Mouse (Mus musculus): ENCODE results near the gene Dlx6. TPM values are rescaled to one million over a fixed set of nuclear protein-coding genes. Genes with fewer than 3 reads are reported as not detected.

Dlx6 gene
- polyA plus RNA-seq, 1 experiment from 2014 or later: not detected

GRCm38 (mm10) chr6:6872873-6873272 lies 9.7 kb downstream of the Dlx6 start:
- H3K9ac ChIP-seq: no peak overlapping the region
- TF ChIP-seq CTCF (IDR thresholded peaks at IDR 0.05; ENCODE audit: low read depth): no peak
- no peaks in the 10 kb centered on the region for H3K4me1 ChIP-seq (ENCODE audit: insufficient read depth)
- 3% methylated on average over 5 of the region's 5 CpGs for WGBS
- H3K4me2 ChIP-seq: no peak overlapping the region
- no peak overlapping the region for H3K4me3 ChIP-seq (ENCODE audit: low read depth, low read length)
- peaks cover 99% of the 10 kb centered on the region for H3K27me3 ChIP-seq (ENCODE audit: insufficient read depth, low read length)
- ATAC-seq (ENCODE audit: insufficient read depth): no peak
- DNase-seq: no peak
- H3K9me3 ChIP-seq (ENCODE audit: low read depth, low read length): no peaks in the 10 kb centered on the region
- H3K36me3 ChIP-seq (ENCODE audit: insufficient read depth): no peaks in the 10 kb centered on the region
- no peak overlapping the region for H3K27ac ChIP-seq (ENCODE audit: low read depth)

GRCm38 (mm10) chr6:6873476-6874072 lies 10.4 kb downstream of the Dlx6 start:
- no peaks in the 10 kb centered on the region for H3K9me3 ChIP-seq (ENCODE audit: low read depth, low read length)
- ATAC-seq (ENCODE audit: insufficient read depth) (no peak), DNase-seq (no peak)
- H3K36me3 ChIP-seq (ENCODE audit: insufficient read depth): no peaks in the 10 kb centered on the region
- H3K27ac ChIP-seq (ENCODE audit: low read depth): no peak overlapping the region
- no peaks in the 10 kb centered on the region for H3K4me1 ChIP-seq (ENCODE audit: insufficient read depth)
- no peak overlapping the region for H3K4me3 ChIP-seq (ENCODE audit: low read depth, low read length)
- H3K9ac ChIP-seq: no peak overlapping the region
- peaks cover 100% of the 10 kb centered on the region for H3K27me3 ChIP-seq (ENCODE audit: insufficient read depth, low read length)
- no peak for TF ChIP-seq CTCF (IDR thresholded peaks at IDR 0.05; ENCODE audit: low read depth)
- under 1% methylated on average over 19 of the region's 19 CpGs for WGBS
- no peak overlapping the region for H3K4me2 ChIP-seq

- no peak for ATAC-seq (ENCODE audit: insufficient read depth)
- TF ChIP-seq CTCF (IDR thresholded peaks at IDR 0.05; ENCODE audit: low read depth): no peak
- no peak overlapping the region for H3K9ac ChIP-seq
- no peak overlapping the region for H3K4me2 ChIP-seq
- H3K36me3 ChIP-seq (ENCODE audit: insufficient read depth): no peaks in the 10 kb centered on the region
- no peak overlapping the region for H3K4me3 ChIP-seq (ENCODE audit: low read depth, low read length)
- H3K27me3 ChIP-seq (ENCODE audit: insufficient read depth, low read length): peaks cover 100% of the 10 kb centered on the region
- no peaks in the 10 kb centered on the region for H3K4me1 ChIP-seq (ENCODE audit: insufficient read depth)
- DNase-seq: no peak
- H3K9me3 ChIP-seq (ENCODE audit: low read depth, low read length): no peaks in the 10 kb centered on the region
- no peak overlapping the region for H3K27ac ChIP-seq (ENCODE audit: low read depth)
- WGBS: 0% methylated on average over 22 of the region's 25 CpGs
These were observed 11.1 kb downstream of the Dlx6 start for GRCm38 (mm10) chr6:6874073-6874771.

- TF ChIP-seq CTCF (IDR thresholded peaks at IDR 0.05; ENCODE audit: low read depth): no peak
- ATAC-seq (ENCODE audit: insufficient read depth) (no peak), DNase-seq (no peak)
- WGBS: 1% methylated on average over 11 of the region's 11 CpGs
- peaks cover 99% of the 10 kb centered on the region for H3K27me3 ChIP-seq (ENCODE audit: insufficient read depth, low read length)
- no peaks in the 10 kb centered on the region for H3K9me3 ChIP-seq (ENCODE audit: low read depth, low read length)
- no peak overlapping the region for H3K27ac ChIP-seq (ENCODE audit: low read depth)
- H3K4me2 ChIP-seq: no peak overlapping the region
- no peaks in the 10 kb centered on the region for H3K36me3 ChIP-seq (ENCODE audit: insufficient read depth)
- no peaks in the 10 kb centered on the region for H3K4me1 ChIP-seq (ENCODE audit: insufficient read depth)
- H3K9ac ChIP-seq: no peak overlapping the region
- H3K4me3 ChIP-seq (ENCODE audit: low read depth, low read length): no peak overlapping the region
These were observed 12.0 kb downstream of the Dlx6 start for GRCm38 (mm10) chr6:6875136-6875535.

GRCm38 (mm10) chr6:6875676-6876075 lies 12.5 kb downstream of the Dlx6 start:
- H3K27me3 ChIP-seq (ENCODE audit: insufficient read depth, low read length): peaks cover 99% of the 10 kb centered on the region
- no peak for ATAC-seq (ENCODE audit: insufficient read depth)
- no peak overlapping the region for H3K4me3 ChIP-seq (ENCODE audit: low read depth, low read length)
- no peak overlapping the region for H3K9ac ChIP-seq
- H3K36me3 ChIP-seq (ENCODE audit: insufficient read depth): no peaks in the 10 kb centered on the region
- TF ChIP-seq CTCF (IDR thresholded peaks at IDR 0.05; ENCODE audit: low read depth): no peak
- DNase-seq: no peak
- H3K4me2 ChIP-seq: no peak overlapping the region
- H3K4me1 ChIP-seq (ENCODE audit: insufficient read depth): no peaks in the 10 kb centered on the region
- WGBS: 3% methylated on average over 9 of the region's 9 CpGs
- H3K27ac ChIP-seq (ENCODE audit: low read depth): no peak overlapping the region
- H3K9me3 ChIP-seq (ENCODE audit: low read depth, low read length): no peaks in the 10 kb centered on the region

GRCm38 (mm10) chr6:6876231-6876630 lies 13.1 kb downstream of the Dlx6 start:
- Histone ChIP-seq H3K27me3 (ENCODE audit: insufficient read depth, low read length) (peaks cover 99% of the 10 kb centered on the region), H3K36me3 (ENCODE audit: insufficient read depth) (no peaks in the 10 kb centered on the region), H3K4me1 (ENCODE audit: insufficient read depth) (no peaks in the 10 kb centered on the region), H3K9ac (no peak overlapping the region), H3K9me3 (ENCODE audit: low read depth, low read length) (no peaks in the 10 kb centered on the region), H3K27ac (ENCODE audit: low read depth) (no peak overlapping the region), H3K4me2 (no peak overlapping the region), H3K4me3 (ENCODE audit: low read depth, low read length) (no peak overlapping the region)
- DNase-seq (no peak), ATAC-seq (ENCODE audit: insufficient read depth) (no peak)
- TF ChIP-seq CTCF (IDR thresholded peaks at IDR 0.05; ENCODE audit: low read depth): no peak
- 6% methylated on average over 2 of the region's 2 CpGs for WGBS

GRCm38 (mm10) chr6:6876731-6877130 lies 13.6 kb downstream of the Dlx6 start:
- no peak overlapping the region for H3K27ac ChIP-seq (ENCODE audit: low read depth)
- no peaks in the 10 kb centered on the region for H3K36me3 ChIP-seq (ENCODE audit: insufficient read depth)
- no peaks in the 10 kb centered on the region for H3K4me1 ChIP-seq (ENCODE audit: insufficient read depth)
- no peak overlapping the region for H3K9ac ChIP-seq
- no peaks in the 10 kb centered on the region for H3K9me3 ChIP-seq (ENCODE audit: low read depth, low read length)
- DNase-seq (no peak), ATAC-seq (ENCODE audit: insufficient read depth) (no peak)
- WGBS: 8% methylated on average over 7 of the region's 7 CpGs
- peaks cover 99% of the 10 kb centered on the region for H3K27me3 ChIP-seq (ENCODE audit: insufficient read depth, low read length)
- no peak overlapping the region for H3K4me3 ChIP-seq (ENCODE audit: low read depth, low read length)
- H3K4me2 ChIP-seq: no peak overlapping the region
- no peak for TF ChIP-seq CTCF (IDR thresholded peaks at IDR 0.05; ENCODE audit: low read depth)

Data from lung, embryonic 14.5 days (tissue).